Mouse (Mus musculus): ENCODE data around the gene Vip. TPM values are rescaled to one million over a fixed set of nuclear protein-coding genes. Genes with fewer than 3 reads are reported as not detected.

Vip gene
- polyA plus RNA-seq, 1 experiment from 2014 or later = 0.91 TPM

GRCm38 (mm10) chr10:5608874-5609273 lies 30.1 kb upstream of the Vip start:
- no peak for ATAC-seq (ENCODE audit: low FRiP score, low TSS enrichment)
- no peaks in the 10 kb centered on the region for H3K4me1 ChIP-seq (ENCODE audit: control insufficient read depth, insufficient read depth, low read length)

GRCm38 (mm10) chr10:5615186-5616040 lies 23.6 kb upstream of the Vip start:
- H3K27ac ChIP-seq (replicated peaks; ENCODE audit: low read depth, low read length) = peak overlapping the region; percentile 57
- peak overlapping the region; percentile 22; the same call in 1 of the 2 replicates for H3K4me2 ChIP-seq (ENCODE audit: low read length)
- no peaks in the 10 kb centered on the region for H3K9me3 ChIP-seq (ENCODE audit: control insufficient read depth, low read length)
- H3K4me1 ChIP-seq (ENCODE audit: control insufficient read depth, insufficient read depth, low read length) = no peaks in the 10 kb centered on the region
- DNase-seq (peak; percentile 57), ATAC-seq (ENCODE audit: low FRiP score, low TSS enrichment) (peak; percentile 90)
- H3K27me3 ChIP-seq (ENCODE audit: control insufficient read depth, insufficient read depth, low read length) = no peaks in the 10 kb centered on the region
- H3K36me3 ChIP-seq (ENCODE audit: control insufficient read depth, insufficient read depth, low read length) = no peaks in the 10 kb centered on the region
- WGBS = 36% methylated on average over 13 of the region's 13 CpGs
- H3K9ac ChIP-seq (replicated peaks; ENCODE audit: low read length) = no peak overlapping the region
- H3K4me3 ChIP-seq (replicated peaks; ENCODE audit: low read depth, low read length) = no peak overlapping the region

More at GRCm38 (mm10) chr10:5608874-5609273, 30.1 kb upstream of the Vip start:
- no peak overlapping the region for H3K27ac ChIP-seq (replicated peaks; ENCODE audit: low read depth, low read length)
- H3K4me3 ChIP-seq (replicated peaks; ENCODE audit: low read depth, low read length) = no peak overlapping the region
- H3K4me2 ChIP-seq (ENCODE audit: low read length) = no peak overlapping the region
- H3K36me3 ChIP-seq (ENCODE audit: control insufficient read depth, insufficient read depth, low read length) = no peaks in the 10 kb centered on the region
- WGBS = 80% methylated on average over 3 of the region's 3 CpGs
- no peak for DNase-seq
- no peak overlapping the region for H3K9ac ChIP-seq (replicated peaks; ENCODE audit: low read length)
- H3K9me3 ChIP-seq (ENCODE audit: control insufficient read depth, low read length) = no peaks in the 10 kb centered on the region
- H3K27me3 ChIP-seq (ENCODE audit: control insufficient read depth, insufficient read depth, low read length) = no peaks in the 10 kb centered on the region

- no peak overlapping the region for H3K4me3 ChIP-seq (replicated peaks; ENCODE audit: low read depth, low read length)
- H3K4me2 ChIP-seq (ENCODE audit: low read length) = no peak overlapping the region
- 0 out of 2 replicates have a peak, but pooled peaks cover 2% of the 10 kb centered on the region for H3K9me3 ChIP-seq (ENCODE audit: control insufficient read depth, low read length)
- H3K36me3 ChIP-seq (ENCODE audit: control insufficient read depth, insufficient read depth, low read length) = no peaks in the 10 kb centered on the region
- no peaks in the 10 kb centered on the region for H3K4me1 ChIP-seq (ENCODE audit: control insufficient read depth, insufficient read depth, low read length)
- no peak overlapping the region for H3K27ac ChIP-seq (replicated peaks; ENCODE audit: low read depth, low read length)
- no peaks in the 10 kb centered on the region for H3K27me3 ChIP-seq (ENCODE audit: control insufficient read depth, insufficient read depth, low read length)
- ATAC-seq (ENCODE audit: low FRiP score, low TSS enrichment) = no peak
- H3K9ac ChIP-seq (replicated peaks; ENCODE audit: low read length) = no peak overlapping the region
- 62% methylated on average over 5 of the region's 5 CpGs for WGBS
- no peak for DNase-seq
These were observed 12.8 kb upstream of the Vip start for GRCm38 (mm10) chr10:5626268-5626667.

- DNase-seq = no peak
These were observed 5.3 kb upstream of the Vip start for GRCm38 (mm10) chr10:5633672-5634200.

GRCm38 (mm10) chr10:5634336-5634735 lies 4.7 kb upstream of the Vip start:
- ATAC-seq (ENCODE audit: low FRiP score, low TSS enrichment) = peak; percentile 65; the same call in 1 of the 2 replicates
- H3K9ac ChIP-seq (replicated peaks; ENCODE audit: low read length) = no peak overlapping the region
- no peak overlapping the region for H3K4me3 ChIP-seq (replicated peaks; ENCODE audit: low read depth, low read length)
- H3K27me3 ChIP-seq (ENCODE audit: control insufficient read depth, insufficient read depth, low read length) = no peaks in the 10 kb centered on the region
- no peaks in the 10 kb centered on the region for H3K4me1 ChIP-seq (ENCODE audit: control insufficient read depth, insufficient read depth, low read length)
- DNase-seq = peak; percentile 78
- WGBS = 45% methylated on average over 1 of the region's 1 CpGs
- no peak overlapping the region for H3K4me2 ChIP-seq (ENCODE audit: low read length)
- H3K36me3 ChIP-seq (ENCODE audit: control insufficient read depth, insufficient read depth, low read length) = no peaks in the 10 kb centered on the region
- no peak overlapping the region for H3K27ac ChIP-seq (replicated peaks; ENCODE audit: low read depth, low read length)
- H3K9me3 ChIP-seq (ENCODE audit: control insufficient read depth, low read length) = no peaks in the 10 kb centered on the region

More at GRCm38 (mm10) chr10:5633672-5634200, 5.3 kb upstream of the Vip start:
- Histone ChIP-seq H3K9ac (replicated peaks; ENCODE audit: low read length) (no peak overlapping the region), H3K9me3 (ENCODE audit: control insufficient read depth, low read length) (0 out of 2 replicates have a peak, but pooled peaks cover under 1% of the 10 kb centered on the region), H3K4me1 (ENCODE audit: control insufficient read depth, insufficient read depth, low read length) (no peaks in the 10 kb centered on the region), H3K27ac (replicated peaks; ENCODE audit: low read depth, low read length) (no peak overlapping the region), H3K36me3 (ENCODE audit: control insufficient read depth, insufficient read depth, low read length) (no peaks in the 10 kb centered on the region), H3K4me3 (replicated peaks; ENCODE audit: low read depth, low read length) (no peak overlapping the region), H3K4me2 (ENCODE audit: low read length) (no peak overlapping the region), H3K27me3 (ENCODE audit: control insufficient read depth, insufficient read depth, low read length) (no peaks in the 10 kb centered on the region)
- WGBS = 80% methylated on average over 4 of the region's 4 CpGs
- ATAC-seq (ENCODE audit: low FRiP score, low TSS enrichment) = no peak

- ATAC-seq (ENCODE audit: low FRiP score, low TSS enrichment) (no peak), DNase-seq (no peak)
- Histone ChIP-seq H3K27ac (replicated peaks; ENCODE audit: low read depth, low read length) (no peak overlapping the region), H3K27me3 (ENCODE audit: control insufficient read depth, insufficient read depth, low read length) (no peaks in the 10 kb centered on the region), H3K4me1 (ENCODE audit: control insufficient read depth, insufficient read depth, low read length) (no peaks in the 10 kb centered on the region), H3K4me2 (ENCODE audit: low read length) (no peak overlapping the region), H3K9ac (replicated peaks; ENCODE audit: low read length) (no peak overlapping the region), H3K4me3 (replicated peaks; ENCODE audit: low read depth, low read length) (no peak overlapping the region), H3K36me3 (ENCODE audit: control insufficient read depth, insufficient read depth, low read length) (no peaks in the 10 kb centered on the region), H3K9me3 (ENCODE audit: control insufficient read depth, low read length) (no peaks in the 10 kb centered on the region)
- WGBS = 84% methylated on average over 4 of the region's 4 CpGs
These were observed 1.7 kb upstream of the Vip start for GRCm38 (mm10) chr10:5637322-5637721.

- H3K9ac ChIP-seq (replicated peaks; ENCODE audit: low read length) = no peak overlapping the region
- H3K27me3 ChIP-seq (ENCODE audit: control insufficient read depth, insufficient read depth, low read length) = no peaks in the 10 kb centered on the region
- DNase-seq = no peak
- no peaks in the 10 kb centered on the region for H3K36me3 ChIP-seq (ENCODE audit: control insufficient read depth, insufficient read depth, low read length)
- H3K4me1 ChIP-seq (ENCODE audit: control insufficient read depth, insufficient read depth, low read length) = no peaks in the 10 kb centered on the region
- no peak overlapping the region for H3K4me3 ChIP-seq (replicated peaks; ENCODE audit: low read depth, low read length)
- H3K4me2 ChIP-seq (ENCODE audit: low read length) = no peak overlapping the region
- no peak overlapping the region for H3K27ac ChIP-seq (replicated peaks; ENCODE audit: low read depth, low read length)
- WGBS = 77% methylated on average over 2 of the region's 2 CpGs
- no peaks in the 10 kb centered on the region for H3K9me3 ChIP-seq (ENCODE audit: control insufficient read depth, low read length)
- no peak for ATAC-seq (ENCODE audit: low FRiP score, low TSS enrichment)
These were observed 42.3 kb downstream of the Vip start for GRCm38 (mm10) chr10:5681275-5681674.

GRCm38 (mm10) chr10:5685608-5686007 lies 46.6 kb downstream of the Vip start:
- WGBS = 79% methylated on average over 6 of the region's 6 CpGs
- Histone ChIP-seq H3K27me3 (ENCODE audit: control insufficient read depth, insufficient read depth, low read length) (no peaks in the 10 kb centered on the region), H3K9ac (replicated peaks; ENCODE audit: low read length) (no peak overlapping the region), H3K27ac (replicated peaks; ENCODE audit: low read depth, low read length) (no peak overlapping the region), H3K9me3 (ENCODE audit: control insufficient read depth, low read length) (no peaks in the 10 kb centered on the region), H3K4me2 (ENCODE audit: low read length) (no peak overlapping the region), H3K4me1 (ENCODE audit: control insufficient read depth, insufficient read depth, low read length) (no peaks in the 10 kb centered on the region), H3K36me3 (ENCODE audit: control insufficient read depth, insufficient read depth, low read length) (no peaks in the 10 kb centered on the region), H3K4me3 (replicated peaks; ENCODE audit: low read depth, low read length) (no peak overlapping the region)
- DNase-seq (no peak), ATAC-seq (ENCODE audit: low FRiP score, low TSS enrichment) (no peak)

GRCm38 (mm10) chr10:5694351-5694750 lies 55.3 kb downstream of the Vip start:
- no peak overlapping the region for H3K4me2 ChIP-seq (ENCODE audit: low read length)
- H3K9me3 ChIP-seq (ENCODE audit: control insufficient read depth, low read length) = no peaks in the 10 kb centered on the region

More at GRCm38 (mm10) chr10:5694351-5694750, 55.3 kb downstream of the Vip start:
- ATAC-seq (ENCODE audit: low FRiP score, low TSS enrichment) (no peak), DNase-seq (no peak)
- H3K27me3 ChIP-seq (ENCODE audit: control insufficient read depth, insufficient read depth, low read length) = no peaks in the 10 kb centered on the region
- H3K9ac ChIP-seq (replicated peaks; ENCODE audit: low read length) = no peak overlapping the region
- H3K27ac ChIP-seq (replicated peaks; ENCODE audit: low read depth, low read length) = no peak overlapping the region
- WGBS = 73% methylated on average over 1 of the region's 1 CpGs
- H3K4me3 ChIP-seq (replicated peaks; ENCODE audit: low read depth, low read length) = no peak overlapping the region
- no peaks in the 10 kb centered on the region for H3K36me3 ChIP-seq (ENCODE audit: control insufficient read depth, insufficient read depth, low read length)
- H3K4me1 ChIP-seq (ENCODE audit: control insufficient read depth, insufficient read depth, low read length) = no peaks in the 10 kb centered on the region
